Mouse (Mus musculus): ENCODE data around the gene Ccna1. TPM values are rescaled to one million over a fixed set of nuclear protein-coding genes. Genes with fewer than 3 reads are reported as not detected.
A peak's percentile ranks its signal among the peaks of the same experiment; 100 is the strongest.

Gene Ccna1
- polyA plus RNA-seq, 1 experiment from 2014 or later = not detected

- H3K9me3 ChIP-seq (ENCODE audit: low read length) = no peaks in the 10 kb centered on the region
Measured at GRCm38 (mm10) chr3:55004036-55004435, 51.3 kb downstream of the Ccna1 start.

GRCm38 (mm10) chr3:55001677-55002076 lies 53.6 kb downstream of the Ccna1 start:
- H3K27ac ChIP-seq (ENCODE audit: low read depth) = no peak overlapping the region
- no peaks in the 10 kb centered on the region for H3K36me3 ChIP-seq (replicated peaks; ENCODE audit: insufficient read depth, low read length)
- H3K9ac ChIP-seq (replicated peaks) = no peak overlapping the region
- ATAC-seq = no peak
- no peak for DNase-seq
- no peak overlapping the region for H3K4me3 ChIP-seq (ENCODE audit: low read depth, low read length)
- H3K4me1 ChIP-seq (ENCODE audit: insufficient read depth) = no peaks in the 10 kb centered on the region
- 64% methylated on average over 4 of the region's 4 CpGs for WGBS (ENCODE audit: insufficient replicate concordance)
- H3K4me2 ChIP-seq (ENCODE audit: low read depth, low read length) = no peak overlapping the region
- no peaks in the 10 kb centered on the region for H3K9me3 ChIP-seq (ENCODE audit: low read length)
- H3K27me3 ChIP-seq (ENCODE audit: insufficient read depth, low read length) = no peaks in the 10 kb centered on the region
- TF ChIP-seq CTCF (IDR thresholded peaks at IDR 0.05; ENCODE audit: low read depth) (peak; percentile 38; the same call in 1 of the 2 replicates), EP300 (IDR thresholded peaks at IDR 0.05; ENCODE audit: low read depth) (no peak)

More at GRCm38 (mm10) chr3:55004036-55004435, 51.3 kb downstream of the Ccna1 start:
- Histone ChIP-seq H3K27me3 (ENCODE audit: insufficient read depth, low read length) (no peaks in the 10 kb centered on the region), H3K27ac (ENCODE audit: low read depth) (no peak overlapping the region), H3K36me3 (replicated peaks; ENCODE audit: insufficient read depth, low read length) (no peaks in the 10 kb centered on the region), H3K4me3 (ENCODE audit: low read depth, low read length) (no peak overlapping the region), H3K9ac (replicated peaks) (no peak overlapping the region), H3K4me1 (ENCODE audit: insufficient read depth) (no peaks in the 10 kb centered on the region), H3K4me2 (ENCODE audit: low read depth, low read length) (no peak overlapping the region)
- 61% methylated on average over 4 of the region's 4 CpGs for WGBS (ENCODE audit: insufficient replicate concordance)
- no peak for TF ChIP-seq EP300 (IDR thresholded peaks at IDR 0.05; ENCODE audit: low read depth)
- no peak for ATAC-seq
- no peak for DNase-seq

Other genes with a start within 250 kb of the Ccna1 start
- 12.8 and 16.6 TPM in 2 replicates for gene Rfxap, start 247.7 kb downstream of the Ccna1 start, polyA plus RNA-seq (2015; fragmentation: Nextera tagmentation; extraction: Ambion mirVana)
- gene Sertm1, start 139.6 kb downstream of the Ccna1 start, polyA plus RNA-seq (2015; fragmentation: Nextera tagmentation; extraction: Ambion mirVana) = 0.11 and 0.16 TPM in 2 replicates
- gene Spg20, start 56.6 kb upstream of the Ccna1 start, polyA plus RNA-seq (2015; fragmentation: Nextera tagmentation; extraction: Ambion mirVana) = 7.9 and 10.6 TPM in 2 replicates
- gene Ccdc169, start 81.8 kb upstream of the Ccna1 start, polyA plus RNA-seq (2015; fragmentation: Nextera tagmentation; extraction: Ambion mirVana) = not detected in 2 replicates
- gene Sohlh2, start 126.5 kb upstream of the Ccna1 start, polyA plus RNA-seq (2015; fragmentation: Nextera tagmentation; extraction: Ambion mirVana) = not detected in 2 replicates
- 0.11 and 0.28 TPM in 2 replicates for gene Dclk1, start 186.9 kb upstream of the Ccna1 start, polyA plus RNA-seq (2015; fragmentation: Nextera tagmentation; extraction: Ambion mirVana)